Mouse (Mus musculus): ENCODE measurements around the gene Rere. TPM values are rescaled to one million over a fixed set of nuclear protein-coding genes. Genes with fewer than 3 reads are reported as not detected.

Gene Rere
- polyA plus RNA-seq, 1 experiment from 2014 or later: 52.0 TPM

- DNase-seq (ENCODE audit: low spot score): no peak
- Histone ChIP-seq H3K4me1 (ENCODE audit: control insufficient read depth, insufficient read depth, low read length) (peaks cover 4% of the 10 kb centered on the region; the same call in 1 of the 2 replicates), H3K9me3 (ENCODE audit: control insufficient read depth, low read length) (no peaks in the 10 kb centered on the region), H3K9ac (ENCODE audit: low read length) (no peak overlapping the region), H3K4me2 (ENCODE audit: low read depth) (no peak overlapping the region), H3K4me3 (ENCODE audit: low read depth, low read length) (no peak overlapping the region), H3K27ac (ENCODE audit: low read depth, low read length) (no peak overlapping the region), H3K36me3 (ENCODE audit: control insufficient read depth, insufficient read depth, low read length) (no peaks in the 10 kb centered on the region; the same call in 1 of the 2 replicates), H3K27me3 (ENCODE audit: control insufficient read depth, insufficient read depth, low read length) (no peaks in the 10 kb centered on the region)
- no peak for ATAC-seq (ENCODE audit: insufficient read depth, low FRiP score, low TSS enrichment)
- 86% methylated on average over 3 of the region's 3 CpGs for WGBS
Measured at GRCm38 (mm10) chr4:150575363-150576092, 294.1 kb downstream of the Rere start.

GRCm38 (mm10) chr4:150576339-150576738 lies 294.9 kb downstream of the Rere start:
- Histone ChIP-seq H3K27ac (ENCODE audit: low read depth, low read length) (no peak overlapping the region), H3K27me3 (ENCODE audit: control insufficient read depth, insufficient read depth, low read length) (no peaks in the 10 kb centered on the region), H3K9me3 (ENCODE audit: control insufficient read depth, low read length) (no peaks in the 10 kb centered on the region), H3K4me2 (ENCODE audit: low read depth) (no peak overlapping the region), H3K36me3 (ENCODE audit: control insufficient read depth, insufficient read depth, low read length) (no peaks in the 10 kb centered on the region; the same call in 1 of the 2 replicates), H3K9ac (ENCODE audit: low read length) (no peak overlapping the region), H3K4me1 (ENCODE audit: control insufficient read depth, insufficient read depth, low read length) (no peaks in the 10 kb centered on the region; the same call in 1 of the 2 replicates), H3K4me3 (ENCODE audit: low read depth, low read length) (no peak overlapping the region)
- no peak for ATAC-seq (ENCODE audit: insufficient read depth, low FRiP score, low TSS enrichment)
- no peak for DNase-seq (ENCODE audit: low spot score)
- WGBS: 90% methylated on average over 3 of the region's 3 CpGs

- WGBS: 94% methylated on average over 3 of the region's 3 CpGs
- H3K27ac ChIP-seq (ENCODE audit: low read depth, low read length): no peak overlapping the region
- no peaks in the 10 kb centered on the region for H3K27me3 ChIP-seq (ENCODE audit: control insufficient read depth, insufficient read depth, low read length)
- ATAC-seq (ENCODE audit: insufficient read depth, low FRiP score, low TSS enrichment) (no peak), DNase-seq (ENCODE audit: low spot score) (no peak)
- peaks cover 3% of the 10 kb centered on the region; the same call in 1 of the 2 replicates for H3K4me1 ChIP-seq (ENCODE audit: control insufficient read depth, insufficient read depth, low read length)
- no peak overlapping the region for H3K9ac ChIP-seq (ENCODE audit: low read length)
- no peak overlapping the region for H3K4me2 ChIP-seq (ENCODE audit: low read depth)
- no peaks in the 10 kb centered on the region for H3K36me3 ChIP-seq (ENCODE audit: control insufficient read depth, insufficient read depth, low read length)
- H3K4me3 ChIP-seq (ENCODE audit: low read depth, low read length): no peak overlapping the region
- no peaks in the 10 kb centered on the region for H3K9me3 ChIP-seq (ENCODE audit: control insufficient read depth, low read length)
Measured at GRCm38 (mm10) chr4:150578021-150578420, 296.6 kb downstream of the Rere start.

- no peak for ATAC-seq (ENCODE audit: insufficient read depth, low FRiP score, low TSS enrichment)
- 81% methylated on average over 10 of the region's 10 CpGs for WGBS
Measured at GRCm38 (mm10) chr4:150581931-150582723, 300.7 kb downstream of the Rere start.

GRCm38 (mm10) chr4:150582966-150583776 lies 301.7 kb downstream of the Rere start:
- no peak overlapping the region for H3K4me3 ChIP-seq (ENCODE audit: low read depth, low read length)
- H3K4me2 ChIP-seq (ENCODE audit: low read depth): no peak overlapping the region
- no peak overlapping the region for H3K27ac ChIP-seq (ENCODE audit: low read depth, low read length)
- H3K27me3 ChIP-seq (ENCODE audit: control insufficient read depth, insufficient read depth, low read length): no peaks in the 10 kb centered on the region
- ATAC-seq (ENCODE audit: insufficient read depth, low FRiP score, low TSS enrichment) (no peak), DNase-seq (ENCODE audit: low spot score) (no peak)
- WGBS: 49% methylated on average over 13 of the region's 13 CpGs
- no peak overlapping the region for H3K9ac ChIP-seq (ENCODE audit: low read length)
- no peaks in the 10 kb centered on the region for H3K9me3 ChIP-seq (ENCODE audit: control insufficient read depth, low read length)
- no peaks in the 10 kb centered on the region for H3K36me3 ChIP-seq (ENCODE audit: control insufficient read depth, insufficient read depth, low read length)
- peaks cover 6% of the 10 kb centered on the region for H3K4me1 ChIP-seq (ENCODE audit: control insufficient read depth, insufficient read depth, low read length)

More at GRCm38 (mm10) chr4:150581931-150582723, 300.7 kb downstream of the Rere start:
- no peak for DNase-seq (ENCODE audit: low spot score)
- Histone ChIP-seq H3K4me2 (ENCODE audit: low read depth) (no peak overlapping the region), H3K4me3 (ENCODE audit: low read depth, low read length) (no peak overlapping the region), H3K27me3 (ENCODE audit: control insufficient read depth, insufficient read depth, low read length) (no peaks in the 10 kb centered on the region), H3K9me3 (ENCODE audit: control insufficient read depth, low read length) (no peaks in the 10 kb centered on the region), H3K9ac (ENCODE audit: low read length) (no peak overlapping the region), H3K4me1 (ENCODE audit: control insufficient read depth, insufficient read depth, low read length) (peaks cover 6% of the 10 kb centered on the region), H3K27ac (ENCODE audit: low read depth, low read length) (no peak overlapping the region), H3K36me3 (ENCODE audit: control insufficient read depth, insufficient read depth, low read length) (no peaks in the 10 kb centered on the region)

GRCm38 (mm10) chr4:150583777-150584135 lies 302.3 kb downstream of the Rere start:
- H3K36me3 ChIP-seq (ENCODE audit: control insufficient read depth, insufficient read depth, low read length): no peaks in the 10 kb centered on the region
- H3K4me3 ChIP-seq (ENCODE audit: low read depth, low read length): no peak overlapping the region
- 55% methylated on average over 3 of the region's 3 CpGs for WGBS
- peaks cover 6% of the 10 kb centered on the region for H3K4me1 ChIP-seq (ENCODE audit: control insufficient read depth, insufficient read depth, low read length)
- H3K4me2 ChIP-seq (ENCODE audit: low read depth): no peak overlapping the region
- ATAC-seq (ENCODE audit: insufficient read depth, low FRiP score, low TSS enrichment): no peak
- no peak overlapping the region for H3K9ac ChIP-seq (ENCODE audit: low read length)
- no peaks in the 10 kb centered on the region for H3K9me3 ChIP-seq (ENCODE audit: control insufficient read depth, low read length)
- H3K27me3 ChIP-seq (ENCODE audit: control insufficient read depth, insufficient read depth, low read length): no peaks in the 10 kb centered on the region
- DNase-seq (ENCODE audit: low spot score): no peak
- H3K27ac ChIP-seq (ENCODE audit: low read depth, low read length): no peak overlapping the region

GRCm38 (mm10) chr4:150585800-150586199 lies 304.4 kb downstream of the Rere start:
- H3K4me1 ChIP-seq (ENCODE audit: control insufficient read depth, insufficient read depth, low read length): peaks cover 10% of the 10 kb centered on the region
- no peaks in the 10 kb centered on the region for H3K27me3 ChIP-seq (ENCODE audit: control insufficient read depth, insufficient read depth, low read length)
- H3K4me3 ChIP-seq (ENCODE audit: low read depth, low read length): no peak overlapping the region
- no peaks in the 10 kb centered on the region for H3K9me3 ChIP-seq (ENCODE audit: control insufficient read depth, low read length)
- H3K27ac ChIP-seq (ENCODE audit: low read depth, low read length): no peak overlapping the region
- ATAC-seq (ENCODE audit: insufficient read depth, low FRiP score, low TSS enrichment) (no peak), DNase-seq (ENCODE audit: low spot score) (no peak)
- 93% methylated on average over 2 of the region's 2 CpGs for WGBS
- no peak overlapping the region for H3K4me2 ChIP-seq (ENCODE audit: low read depth)
- no peaks in the 10 kb centered on the region for H3K36me3 ChIP-seq (ENCODE audit: control insufficient read depth, insufficient read depth, low read length)
- no peak overlapping the region for H3K9ac ChIP-seq (ENCODE audit: low read length)

GRCm38 (mm10) chr4:150586275-150586674 lies 304.8 kb downstream of the Rere start:
- no peak overlapping the region for H3K9ac ChIP-seq (ENCODE audit: low read length)
- no peaks in the 10 kb centered on the region for H3K36me3 ChIP-seq (ENCODE audit: control insufficient read depth, insufficient read depth, low read length)
- H3K9me3 ChIP-seq (ENCODE audit: control insufficient read depth, low read length): no peaks in the 10 kb centered on the region
- no peak overlapping the region for H3K4me2 ChIP-seq (ENCODE audit: low read depth)
- no peaks in the 10 kb centered on the region for H3K27me3 ChIP-seq (ENCODE audit: control insufficient read depth, insufficient read depth, low read length)
- H3K27ac ChIP-seq (ENCODE audit: low read depth, low read length): no peak overlapping the region
- ATAC-seq (ENCODE audit: insufficient read depth, low FRiP score, low TSS enrichment): no peak
- H3K4me3 ChIP-seq (ENCODE audit: low read depth, low read length): no peak overlapping the region
- DNase-seq (ENCODE audit: low spot score): no peak
- H3K4me1 ChIP-seq (ENCODE audit: control insufficient read depth, insufficient read depth, low read length): peaks cover 10% of the 10 kb centered on the region
- WGBS: 91% methylated on average over 5 of the region's 5 CpGs

Measured in neural tube, embryonic 11.5 days (tissue).